Mouse (Mus musculus) kidney, adult 2 months (tissue): ENCODE measurements around the gene Pde1a. TPM values are rescaled to one million over a fixed set of nuclear protein-coding genes. Genes with fewer than 3 reads are reported as not detected.

ENCODE experiments used
- DNase-seq: peaks from one replicate; pipeline ENCODE4 v3.0.0; 2021
- H3K27ac ChIP-seq: fragments of 200-500 bp; 2 replicates; pipeline ENCODE4 v1.5.1; 2012; ENCODE audit warnings: low read depth, low read length, control low read depth, inconsistent platforms; ENCODE audit not compliant: insufficient read depth
- H3K27me3 ChIP-seq: fragments of 200-500 bp; replicated peaks from 2 replicates; pipeline ENCODE4 v1.6.1; 2012; ENCODE audit warnings: mild to moderate bottlenecking, moderate library complexity, low read length, inconsistent platforms; ENCODE audit not compliant: control insufficient read depth, insufficient read depth
- H3K36me3 ChIP-seq: fragments of 200-500 bp; 2 replicates; pipeline ENCODE4 v1.6.1; 2012; ENCODE audit warnings: mild to moderate bottlenecking, moderate library complexity, low read length, inconsistent platforms; ENCODE audit not compliant: control insufficient read depth, insufficient read depth
- H3K4me1 ChIP-seq: fragments of 200-500 bp; 2 replicates; pipeline ENCODE4 v1.6.1; 2011; ENCODE audit warnings: low read length; ENCODE audit not compliant: control insufficient read depth, insufficient read depth
- H3K4me3 ChIP-seq: fragments of 200-500 bp; 2 replicates; pipeline ENCODE4 v1.5.1; 2011; ENCODE audit warnings: mild to moderate bottlenecking, low read depth, low read length, control low read depth; ENCODE audit not compliant: insufficient read depth
- CTCF ChIP-seq: fragments of 200-500 bp; conservative IDR thresholded peaks from 2 replicates; pipeline ENCODE4 v1.5.1; 2011; ENCODE audit warnings: low read depth, mild to moderate bottlenecking, control low read depth, low read length, moderate library complexity, mixed read lengths; ENCODE audit not compliant: insufficient read depth, insufficient read length
- POLR2A ChIP-seq: fragments of 200-500 bp; IDR thresholded peaks from one replicate; pipeline ENCODE4 v1.6.1; 2011; ENCODE audit warnings: low read depth, low read length, control low read depth
- WGBS: fragments of 180-500 bp; shearing (Covaris S2); methylation state at CpG from one replicate; pipeline ENCODE4 v1.1.7; 2018; 5-methylcytosine and 5-hydroxymethylcytosine counted together
- polyA plus RNA-seq: library from polyadenylated mRNA; depleted of rRNA; stranded (reverse); fragments of >200 nt; gene quantifications from 2 replicates; pipeline ENCODE4 v1.2.3, GENCODE M21; 2012

The Pde1a gene
- polyA plus RNA-seq, 1 experiment, result 67.3 TPM

DNA sequence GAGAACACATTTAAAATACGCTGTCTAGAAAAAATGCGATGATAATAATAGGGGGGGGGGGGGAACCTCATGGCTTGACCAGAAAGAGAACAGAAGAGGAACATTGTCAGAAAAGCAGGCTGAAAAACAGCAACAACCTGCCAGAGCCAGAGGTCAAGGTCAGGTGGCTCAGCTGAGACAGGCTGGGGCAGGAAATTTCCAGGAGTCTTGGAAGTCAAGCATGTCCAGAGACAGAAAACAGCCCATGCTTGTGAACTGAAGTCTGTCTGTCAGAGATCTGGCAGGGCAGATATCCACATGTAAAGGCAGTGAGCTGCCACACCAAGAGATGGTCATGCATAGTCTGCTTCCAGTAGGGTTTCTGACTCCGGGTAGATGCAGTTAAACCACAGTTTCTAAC is 147.5 kb downstream of the Pde1a start:
- TF ChIP-seq CTCF, result no peak
- TF ChIP-seq POLR2A, result no peak
- DNase-seq, result peak; percentile 64
- Histone ChIP-seq H3K36me3 (no peaks in the 10 kb centered on the region; the same call in 1 of the 2 replicates), H3K4me3 (no peak overlapping the region), H3K27ac (peak overlapping the region; percentile 74), H3K4me1 (peaks cover 9% of the 10 kb centered on the region; the same call in 1 of the 2 replicates), H3K27me3 (no peaks in the 10 kb centered on the region)
- 83% methylated on average over 3 of the region's 3 CpGs for WGBS

- H3K27ac ChIP-seq, result peak overlapping the region; percentile 63; the same call in 1 of the 2 replicates
- WGBS, result 72% methylated on average over 1 of the region's 1 CpGs
- H3K27me3 ChIP-seq, result no peaks in the 10 kb centered on the region
- H3K36me3 ChIP-seq, result no peaks in the 10 kb centered on the region; the same call in 1 of the 2 replicates
- H3K4me1 ChIP-seq, result peaks cover 18% of the 10 kb centered on the region; the same call in 1 of the 2 replicates
- H3K4me3 ChIP-seq, result no peak overlapping the region
- DNase-seq, result no peak
- TF ChIP-seq CTCF (no peak), POLR2A (no peak)
Measured at GRCm38 (mm10) chr2:79978992-79979391, 150.3 kb downstream of the Pde1a start.

DNA sequence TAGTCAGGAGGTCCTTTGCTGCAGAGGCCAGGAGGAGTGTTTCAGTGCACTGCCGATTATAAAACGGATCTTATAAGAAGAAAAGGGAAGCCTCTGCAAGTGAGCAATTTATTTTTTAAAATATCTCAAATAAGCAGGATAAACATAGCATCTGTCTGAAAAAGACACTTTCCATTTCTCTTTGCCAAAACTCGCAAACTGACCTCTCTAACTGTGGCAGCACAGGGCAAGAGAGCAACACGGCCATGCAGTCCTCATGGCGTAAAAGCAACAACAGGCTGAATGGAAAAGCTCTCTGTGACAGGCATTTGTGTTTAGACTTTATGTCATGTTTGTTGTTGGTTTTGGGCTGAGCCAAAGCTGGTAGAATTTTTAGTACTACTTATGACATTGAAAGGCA is 152.0 kb downstream of the Pde1a start:
- WGBS, result 38% methylated on average over 5 of the region's 5 CpGs
- no peak for TF ChIP-seq CTCF
- TF ChIP-seq POLR2A, result no peak
- Histone ChIP-seq H3K4me3 (no peak overlapping the region), H3K27ac (peak overlapping the region; percentile 47), H3K27me3 (no peaks in the 10 kb centered on the region), H3K36me3 (no peaks in the 10 kb centered on the region; the same call in 1 of the 2 replicates), H3K4me1 (peaks cover 21% of the 10 kb centered on the region; the same call in 1 of the 2 replicates)
- peak; percentile 44 for DNase-seq

DNA sequence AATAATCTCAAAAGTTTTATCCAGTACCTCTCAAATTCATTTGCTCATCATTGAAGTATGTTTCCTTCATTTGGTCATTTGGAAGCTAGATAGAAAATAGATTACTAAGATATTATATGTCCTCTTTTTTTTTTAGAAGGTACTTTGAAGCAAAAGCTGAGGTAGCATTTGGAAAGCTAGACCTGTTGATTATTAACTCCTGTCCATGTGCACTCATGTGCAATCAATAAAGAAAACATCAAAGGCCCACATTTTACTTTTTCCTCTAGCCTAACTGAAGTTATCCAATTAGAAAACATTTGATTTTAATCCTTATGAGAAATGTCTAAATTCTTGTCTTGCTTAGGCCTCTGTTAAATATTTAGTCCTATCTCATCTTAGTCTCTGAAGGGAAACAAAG is 153.3 kb downstream of the Pde1a start:
- Histone ChIP-seq H3K36me3 (no peaks in the 10 kb centered on the region; the same call in 1 of the 2 replicates), H3K27me3 (no peaks in the 10 kb centered on the region), H3K4me1 (peaks cover 14% of the 10 kb centered on the region; the same call in 1 of the 2 replicates), H3K4me3 (no peak overlapping the region), H3K27ac (peak overlapping the region; percentile 95)
- DNase-seq, result peak; percentile 71
- TF ChIP-seq POLR2A (no peak), CTCF (no peak)

DNA sequence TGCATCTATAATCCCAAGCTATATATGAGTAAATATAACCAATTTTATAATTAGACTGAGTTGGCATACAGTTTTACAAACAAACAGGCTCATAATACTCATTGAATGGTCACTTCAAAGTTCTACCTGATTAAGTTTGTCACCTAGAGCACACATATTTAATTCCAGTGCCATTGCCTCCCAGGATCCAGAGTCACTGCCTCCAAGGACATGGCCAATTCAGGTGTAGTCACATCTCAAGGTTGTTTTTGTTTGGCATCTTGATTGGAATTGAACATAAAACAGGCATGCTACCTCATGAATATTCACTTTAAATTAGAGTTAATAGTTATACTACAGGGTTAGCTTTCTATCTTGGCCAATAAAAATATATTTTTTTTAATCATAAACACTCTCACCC is 157.0 kb downstream of the Pde1a start:
- Histone ChIP-seq H3K4me3 (no peak overlapping the region), H3K27me3 (no peaks in the 10 kb centered on the region), H3K4me1 (peaks cover 12% of the 10 kb centered on the region), H3K27ac (no peak overlapping the region), H3K36me3 (no peaks in the 10 kb centered on the region)
- TF ChIP-seq CTCF (no peak), POLR2A (no peak)
- DNase-seq, result peak; percentile 60

GRCm38 (mm10) chr2:79969594-79969993 is 159.7 kb downstream of the Pde1a start:
- no peak for DNase-seq
- no peak overlapping the region for H3K4me3 ChIP-seq
- TF ChIP-seq CTCF, result no peak
- TF ChIP-seq POLR2A, result no peak
- no peaks in the 10 kb centered on the region for H3K27me3 ChIP-seq
- peaks cover 22% of the 10 kb centered on the region for H3K4me1 ChIP-seq
- H3K27ac ChIP-seq, result no peak overlapping the region
- 58% methylated on average over 5 of the region's 5 CpGs for WGBS
- no peaks in the 10 kb centered on the region for H3K36me3 ChIP-seq

GRCm38 (mm10) chr2:79966681-79967506 is 162.4 kb downstream of the Pde1a start:
- Histone ChIP-seq H3K27ac (peak overlapping the region; percentile 81), H3K4me3 (no peak overlapping the region), H3K27me3 (no peaks in the 10 kb centered on the region), H3K36me3 (no peaks in the 10 kb centered on the region), H3K4me1 (peaks cover 21% of the 10 kb centered on the region)
- TF ChIP-seq POLR2A (no peak), CTCF (no peak)
- WGBS, result 29% methylated on average over 9 of the region's 9 CpGs
- peak; percentile 47 for DNase-seq
